Mouse (Mus musculus) urinary bladder, postnatal 4 days (tissue): ENCODE results near the gene Arid3c.
A peak's percentile ranks its signal among the peaks of the same experiment; 100 is the strongest.
"Not testable (repeated sequence)": the region's sequence is repeated elsewhere in the genome, so short reads cannot be mapped to it uniquely, and the experiment has no call there.

Experiments
- DNase-seq, 2 experiments: peaks; one replicate each; pipeline ENCODE4 v3.0.0; 2021 to 2022; ENCODE audit warnings: low spot score in 2 of 2

Gene Arid3c

GRCm38 (mm10) chr4:41731052-41731765 lies at the start of gene Arid3c:
Arid3c (minus strand) TSS chr4:41731142.
- no peak for DNase-seq

GRCm38 (mm10) chr4:41775840-41776239 lies 44.9 kb upstream of the Arid3c start:
- not testable (repeated sequence) for DNase-seq

- DNase-seq, result not testable (repeated sequence)
Observed at GRCm38 (mm10) chr4:41774506-41774905, 43.6 kb upstream of the Arid3c start.

GRCm38 (mm10) chr4:41774002-41774401 lies 43.1 kb upstream of the Arid3c start, which contains the start of gene Ccl27a:
Ccl27a (minus strand) TSS chr4:41774247.
- peak; percentile 66 to 78 for DNase-seq

GRCm38 (mm10) chr4:41773502-41773901 lies 42.6 kb upstream of the Arid3c start:
- peak; percentile 65 to 72 for DNase-seq

- not testable (repeated sequence) for DNase-seq
Observed at GRCm38 (mm10) chr4:41772946-41773345, 42.0 kb upstream of the Arid3c start.

- DNase-seq, result not testable (repeated sequence)
Observed at GRCm38 (mm10) chr4:41767301-41767700, 36.4 kb upstream of the Arid3c start.

- not testable (repeated sequence) for DNase-seq
Observed at GRCm38 (mm10) chr4:41763176-41763575, 32.2 kb upstream of the Arid3c start.

GRCm38 (mm10) chr4:41762688-41763114 lies 31.8 kb upstream of the Arid3c start:
- DNase-seq, result peak; percentile 64 to 81

- DNase-seq, result peak in 1 of 2 experiments; percentile 72
Observed at GRCm38 (mm10) chr4:41762099-41762687, 31.3 kb upstream of the Arid3c start.

GRCm38 (mm10) chr4:41761680-41762079 lies 30.7 kb upstream of the Arid3c start:
- DNase-seq, result no peak

GRCm38 (mm10) chr4:41760911-41761310 lies 30.0 kb upstream of the Arid3c start:
- no peak for DNase-seq

- DNase-seq, result peak; percentile 86 to 87
Observed at GRCm38 (mm10) chr4:41760288-41760721, 29.4 kb upstream of the Arid3c start.

- DNase-seq, result no peak
Observed at GRCm38 (mm10) chr4:41759656-41760287, 28.8 kb upstream of the Arid3c start.

- DNase-seq, result no peak
Observed at GRCm38 (mm10) chr4:41759206-41759605, 28.3 kb upstream of the Arid3c start.

- no peak for DNase-seq
Observed at GRCm38 (mm10) chr4:41758701-41759100, 27.8 kb upstream of the Arid3c start.

- no peak for DNase-seq
Observed at GRCm38 (mm10) chr4:41758021-41758420, 27.1 kb upstream of the Arid3c start.

- no peak for DNase-seq
Observed at GRCm38 (mm10) chr4:41757321-41757720, 26.4 kb upstream of the Arid3c start.

- DNase-seq, result no peak
Observed at GRCm38 (mm10) chr4:41756440-41756839, 25.5 kb upstream of the Arid3c start.

- peak; percentile 79 to 80 for DNase-seq
Observed at GRCm38 (mm10) chr4:41755338-41756305, 24.7 kb upstream of the Arid3c start, which contains the start of gene Sigmar1. Sigmar1 (minus strand) TSS chr4:41756157.

- DNase-seq, result no peak
Observed at GRCm38 (mm10) chr4:41754797-41755337, 23.9 kb upstream of the Arid3c start, which contains the start of gene Galt. Galt (plus strand) TSS chr4:41755228.
